Mouse (Mus musculus) midbrain, embryonic 13.5 days (tissue): ENCODE measurements around the gene Mgrn1. TPM values are rescaled to one million over a fixed set of nuclear protein-coding genes. Genes with fewer than 3 reads are reported as not detected.

Source experiments
- ATAC-seq: fragments of 200-750 bp; cut with Nextera tagmentation; 2 replicates; pipeline ENCODE4 v1.8.0; 2017; ENCODE audit warnings: mild to moderate bottlenecking, moderate TSS enrichment, moderate library complexity
- H3K27ac ChIP-seq: fragments of 300-500 bp; sonication (generic); 2 replicates; pipeline ENCODE4 v1.5.1; 2015; ENCODE audit warnings: inconsistent platforms, mild to moderate bottlenecking, moderate library complexity
- H3K27me3 ChIP-seq: fragments of 300-500 bp; sonication (generic); 2 replicates; pipeline ENCODE4 v1.6.1; 2015; ENCODE audit warnings: mild to moderate bottlenecking, inconsistent platforms
- H3K36me3 ChIP-seq: fragments of 300-500 bp; sonication (generic); 2 replicates; pipeline ENCODE4 v1.6.1; 2015; ENCODE audit warnings: mild to moderate bottlenecking, inconsistent platforms
- H3K4me1 ChIP-seq: fragments of 300-500 bp; sonication (generic); replicated peaks from 2 replicates; pipeline ENCODE4 v1.6.1; 2015; ENCODE audit warnings: inconsistent platforms
- H3K4me2 ChIP-seq: fragments of 300-500 bp; sonication (generic); replicated peaks from 2 replicates; pipeline ENCODE4 v1.6.1; 2015; ENCODE audit warnings: moderate library complexity, mild to moderate bottlenecking, inconsistent platforms
- H3K4me3 ChIP-seq: fragments of 300-500 bp; sonication (generic); replicated peaks from 2 replicates; pipeline ENCODE4 v1.5.1; 2015; ENCODE audit warnings: mild to moderate bottlenecking, inconsistent platforms
- H3K9ac ChIP-seq: fragments of 300-500 bp; sonication (generic); replicated peaks from 2 replicates; pipeline ENCODE4 v1.6.1; 2015; ENCODE audit warnings: mild to moderate bottlenecking, inconsistent platforms
- H3K9me3 ChIP-seq: fragments of 300-500 bp; sonication (generic); 2 replicates; pipeline ENCODE4 v1.6.1; 2016; ENCODE audit warnings: mild to moderate bottlenecking, inconsistent platforms
- WGBS: fragments of 180-500 bp; shearing (Covaris S2); methylation state at CpG from one replicate; pipeline ENCODE4 v1.1.7; 2015; 5-methylcytosine and 5-hydroxymethylcytosine counted together
- polyA plus RNA-seq: library from polyadenylated mRNA; unstranded; fragments of >200 nt; fragmentation: Nextera tagmentation; extraction: Ambion mirVana; gene quantifications from 2 replicates; pipeline ENCODE4 v1.2.1, GENCODE M21; 2015

Gene Mgrn1
- polyA plus RNA-seq, 1 experiment from 2014 or later: 101 TPM

GRCm38 (mm10) chr16:4880136-4880825, 5.8 kb upstream of the Mgrn1 start, which contains the start of gene Ubald1:
Ubald1 (minus strand) TSS chr16:4880315.
- peak within 1 kb of the TSS; percentile 97 for H3K27ac ChIP-seq
- H3K36me3 ChIP-seq: peaks cover 15% of the 10 kb centered on the region
- under 1% methylated on average over 48 of the region's 48 CpGs for WGBS

DNA sequence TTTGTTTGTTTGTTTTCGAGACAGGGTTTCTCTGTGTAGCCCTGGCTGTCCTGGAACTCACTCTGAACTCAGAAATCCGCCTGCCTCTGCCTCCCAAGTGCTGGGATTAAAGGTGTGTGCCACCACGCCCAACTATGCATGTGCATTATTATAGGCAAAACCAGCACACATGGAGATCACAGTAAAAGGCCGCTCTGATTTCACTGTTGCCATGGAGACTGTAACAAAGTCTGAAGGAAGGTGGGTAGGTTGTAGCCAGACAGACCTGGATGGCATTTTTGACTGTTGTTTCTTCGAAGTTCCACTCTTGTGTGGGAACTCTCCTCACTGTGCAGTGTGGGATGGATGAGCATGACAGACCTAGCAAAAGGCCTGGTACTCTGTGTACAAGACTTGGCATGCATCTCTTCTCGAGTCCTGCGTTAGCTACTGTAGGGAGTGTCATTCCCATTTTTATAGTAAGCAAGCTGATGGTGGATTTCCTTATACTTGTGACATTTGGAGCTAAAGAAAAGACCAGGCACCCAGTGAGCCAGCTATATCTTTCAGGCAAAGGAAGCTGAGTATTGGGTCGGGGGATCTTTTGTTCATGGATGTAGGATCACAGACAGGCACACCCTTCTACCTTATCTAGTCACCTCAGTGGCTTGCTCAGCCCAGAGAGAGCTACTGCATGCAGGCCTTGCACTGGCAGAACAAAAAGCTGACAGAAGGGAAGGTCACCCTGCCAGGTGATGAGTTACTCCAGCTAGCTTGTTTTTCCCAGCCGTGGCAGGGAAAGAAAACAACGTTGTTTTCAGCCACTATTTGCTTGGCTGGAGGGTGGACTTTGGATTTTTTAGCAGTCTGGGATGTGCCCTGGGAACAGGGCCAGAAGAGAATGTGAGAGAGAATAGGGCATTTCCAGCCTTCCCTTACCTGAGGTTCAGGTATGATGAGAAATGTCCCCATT, 4.4 kb upstream of the Mgrn1 start:
- Histone ChIP-seq H3K36me3 (peaks cover 4% of the 10 kb centered on the region; the same call in 1 of the 2 replicates), H3K27me3 (no peaks in the 10 kb centered on the region), H3K27ac (peak overlapping the region; percentile 95), H3K4me2 (peak overlapping the region; percentile 89), H3K4me1 (peaks cover 42% of the 10 kb centered on the region), H3K9me3 (no peaks in the 10 kb centered on the region), H3K9ac (peak overlapping the region; percentile 85), H3K4me3 (peak overlapping the region; percentile 84)
- 81% methylated on average over 10 of the region's 10 CpGs for WGBS
- no peak for ATAC-seq

More at GRCm38 (mm10) chr16:4880136-4880825, 5.8 kb upstream of the Mgrn1 start, which contains the start of gene Ubald1:
- Histone ChIP-seq H3K4me2 (peak within 1 kb of the TSS; percentile 89), H3K9ac (peak within 1 kb of the TSS; percentile 86), H3K4me3 (peak within 1 kb of the TSS; percentile 84), H3K4me1 (peaks cover 46% of the 10 kb centered on the region), H3K9me3 (no peaks in the 10 kb centered on the region), H3K27me3 (no peaks in the 10 kb centered on the region)
- ATAC-seq: peak; percentile 82

DNA sequence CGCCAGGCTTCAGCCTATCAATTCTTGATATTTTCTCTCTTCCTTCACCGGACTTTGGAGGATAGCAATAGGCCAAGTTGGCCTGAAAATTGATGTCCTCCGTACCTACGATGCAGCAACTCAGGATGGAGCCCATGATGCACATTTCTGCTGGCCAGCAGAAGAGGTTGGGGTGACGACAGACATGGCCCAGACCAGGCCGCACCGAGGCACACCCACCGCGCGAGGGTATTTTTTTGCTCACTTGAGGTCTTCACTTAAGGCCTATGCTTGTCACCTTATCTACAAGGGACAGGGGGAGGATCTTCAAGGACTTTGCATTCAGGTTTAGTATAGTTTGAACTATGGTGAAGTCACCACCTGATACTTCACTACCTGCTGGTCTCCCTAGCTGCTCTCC, 1.1 kb upstream of the Mgrn1 start:
- Histone ChIP-seq H3K9me3 (no peaks in the 10 kb centered on the region), H3K27me3 (no peaks in the 10 kb centered on the region), H3K36me3 (no peaks in the 10 kb centered on the region), H3K4me3 (no peak overlapping the region), H3K9ac (no peak overlapping the region), H3K27ac (peak overlapping the region; percentile 90), H3K4me2 (peak overlapping the region; percentile 86), H3K4me1 (peaks cover 50% of the 10 kb centered on the region)
- WGBS: 94% methylated on average over 10 of the region's 10 CpGs
- ATAC-seq: no peak

DNA sequence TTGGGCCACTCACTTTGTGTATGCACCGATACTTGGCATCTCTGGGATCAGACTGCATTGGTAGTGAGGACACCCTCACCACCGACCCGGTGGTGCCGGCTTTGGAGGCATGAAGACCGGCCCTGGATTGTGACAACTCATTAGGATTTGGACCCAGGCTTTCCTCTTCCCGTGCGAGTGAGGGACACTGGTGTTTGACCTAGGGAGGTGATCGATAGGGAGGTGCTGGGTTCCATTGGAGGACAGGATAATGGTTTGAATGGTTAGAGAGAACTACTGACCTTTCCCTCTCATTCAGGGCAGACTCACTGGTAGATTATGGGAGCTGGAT, 606 bp downstream of the Mgrn1 start:
- H3K9me3 ChIP-seq: no peaks in the 10 kb centered on the region
- 1% methylated on average over 8 of the region's 8 CpGs for WGBS

DNA sequence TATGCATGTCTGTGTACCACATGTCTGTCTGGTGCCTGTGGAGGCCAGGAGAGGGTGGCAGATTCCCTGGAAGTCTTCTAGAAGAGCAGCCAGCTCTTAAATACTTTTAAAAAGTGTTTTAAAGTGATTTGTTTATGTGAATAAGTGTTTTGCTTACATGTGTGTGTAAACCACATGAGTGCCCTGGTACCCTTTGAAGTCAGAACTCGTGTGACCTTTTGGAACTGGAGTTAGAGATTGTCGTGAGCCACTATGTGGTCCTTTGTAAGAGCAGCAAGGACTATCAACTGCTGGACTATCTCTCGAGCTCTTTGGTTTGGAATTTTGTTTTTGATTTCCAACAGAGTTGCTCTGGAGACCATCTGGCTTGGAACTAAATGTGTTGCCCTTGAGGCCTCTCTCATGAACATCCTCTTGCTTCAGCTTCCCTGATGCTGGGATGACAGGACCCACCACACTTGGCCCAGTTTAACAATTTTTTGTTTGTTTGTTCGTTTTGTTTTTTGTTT, 4.2 kb downstream of the Mgrn1 start:
- no peak overlapping the region for H3K27ac ChIP-seq
- H3K4me2 ChIP-seq: no peak overlapping the region
- 81% methylated on average over 4 of the region's 4 CpGs for WGBS
- no peak for ATAC-seq
- H3K4me3 ChIP-seq: no peak overlapping the region
- peaks cover 7% of the 10 kb centered on the region; the same call in 1 of the 2 replicates for H3K36me3 ChIP-seq
- H3K9ac ChIP-seq: no peak overlapping the region
- no peaks in the 10 kb centered on the region for H3K27me3 ChIP-seq
- no peaks in the 10 kb centered on the region for H3K9me3 ChIP-seq
- H3K4me1 ChIP-seq: peaks cover 32% of the 10 kb centered on the region

More for the DNA sequence above, 606 bp downstream of the Mgrn1 start:
- ATAC-seq: no peak; the same call in 1 of the 2 replicates
- Histone ChIP-seq H3K4me1 (peaks cover 40% of the 10 kb centered on the region), H3K9ac (peak overlapping the region; percentile 95), H3K27me3 (no peaks in the 10 kb centered on the region), H3K36me3 (peaks cover 7% of the 10 kb centered on the region; the same call in 1 of the 2 replicates), H3K27ac (peak overlapping the region; percentile 90), H3K4me3 (peak overlapping the region; percentile 96), H3K4me2 (peak overlapping the region; percentile 86)

- no peak for ATAC-seq
- Histone ChIP-seq H3K36me3 (peaks cover 7% of the 10 kb centered on the region; the same call in 1 of the 2 replicates), H3K4me3 (no peak overlapping the region), H3K4me1 (peaks cover 23% of the 10 kb centered on the region), H3K9me3 (no peaks in the 10 kb centered on the region), H3K27me3 (no peaks in the 10 kb centered on the region), H3K27ac (no peak overlapping the region), H3K4me2 (no peak overlapping the region), H3K9ac (no peak overlapping the region)
- 94% methylated on average over 6 of the region's 6 CpGs for WGBS
Observed at GRCm38 (mm10) chr16:4892171-4892570, 6.1 kb downstream of the Mgrn1 start.

- Histone ChIP-seq H3K9ac (no peak overlapping the region), H3K27me3 (no peaks in the 10 kb centered on the region), H3K4me3 (no peak overlapping the region), H3K27ac (no peak overlapping the region), H3K4me2 (no peak overlapping the region), H3K9me3 (no peaks in the 10 kb centered on the region), H3K4me1 (0 out of 2 replicates have a peak, but pooled peaks cover 4% of the 10 kb centered on the region), H3K36me3 (peaks cover 7% of the 10 kb centered on the region; the same call in 1 of the 2 replicates)
- no peak for ATAC-seq
- WGBS: 85% methylated on average over 7 of the region's 7 CpGs
Observed at GRCm38 (mm10) chr16:4894201-4894908, 8.3 kb downstream of the Mgrn1 start.

DNA sequence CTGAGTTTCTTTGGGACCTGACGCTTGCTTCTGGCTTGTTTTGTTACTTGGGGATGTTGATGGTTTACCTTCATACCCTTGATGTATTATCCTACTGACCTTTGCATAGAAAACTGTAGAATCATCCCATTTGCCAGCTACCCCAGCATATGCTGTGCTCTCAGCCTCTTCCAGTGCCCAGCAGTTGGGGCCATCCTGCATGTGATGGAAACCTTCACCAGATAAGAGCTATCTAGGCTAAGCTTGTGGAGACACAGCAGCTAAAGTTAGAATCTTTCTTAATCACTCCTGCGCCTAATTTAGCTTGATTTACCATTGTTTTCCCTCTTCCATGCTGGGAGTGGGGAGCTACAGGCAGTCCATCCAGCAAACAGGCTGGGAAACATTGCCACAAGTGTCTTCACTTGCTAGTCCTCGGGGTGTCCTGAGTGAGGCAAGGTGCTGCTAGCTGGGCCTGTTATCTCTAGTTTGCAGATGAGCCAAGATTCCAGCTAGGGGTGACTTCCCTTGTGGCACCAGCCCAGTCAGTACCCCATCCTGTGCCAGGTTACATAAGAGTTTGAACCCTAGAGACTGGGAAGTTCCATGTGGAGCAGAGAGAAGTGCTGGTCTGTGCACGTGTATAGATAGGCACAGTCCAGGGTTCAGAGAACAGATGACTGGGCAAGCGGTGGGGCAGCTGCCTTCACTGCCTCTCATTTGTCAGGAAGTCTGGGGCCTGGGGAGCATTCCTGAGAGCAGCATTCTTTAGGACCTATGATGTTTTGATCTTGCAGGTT, 10.4 kb downstream of the Mgrn1 start:
- H3K27me3 ChIP-seq: no peaks in the 10 kb centered on the region
- no peak overlapping the region for H3K4me3 ChIP-seq
- peaks cover 2% of the 10 kb centered on the region; the same call in 1 of the 2 replicates for H3K36me3 ChIP-seq
- no peak overlapping the region for H3K9ac ChIP-seq
- no peak overlapping the region for H3K4me2 ChIP-seq
- ATAC-seq: no peak
- peaks cover 6% of the 10 kb centered on the region; the same call in 1 of the 2 replicates for H3K4me1 ChIP-seq
- no peak overlapping the region for H3K27ac ChIP-seq
- WGBS: 79% methylated on average over 5 of the region's 5 CpGs
- no peaks in the 10 kb centered on the region for H3K9me3 ChIP-seq

GRCm38 (mm10) chr16:4897146-4897730, 11.2 kb downstream of the Mgrn1 start:
- 49% methylated on average over 7 of the region's 7 CpGs for WGBS
- no peaks in the 10 kb centered on the region for H3K36me3 ChIP-seq
- no peak overlapping the region for H3K27ac ChIP-seq
- H3K9me3 ChIP-seq: no peaks in the 10 kb centered on the region
- H3K4me1 ChIP-seq: peaks cover 10% of the 10 kb centered on the region; the same call in 1 of the 2 replicates
- no peaks in the 10 kb centered on the region for H3K27me3 ChIP-seq
- no peak for ATAC-seq
- no peak overlapping the region for H3K4me2 ChIP-seq
- no peak overlapping the region for H3K9ac ChIP-seq
- H3K4me3 ChIP-seq: no peak overlapping the region

DNA sequence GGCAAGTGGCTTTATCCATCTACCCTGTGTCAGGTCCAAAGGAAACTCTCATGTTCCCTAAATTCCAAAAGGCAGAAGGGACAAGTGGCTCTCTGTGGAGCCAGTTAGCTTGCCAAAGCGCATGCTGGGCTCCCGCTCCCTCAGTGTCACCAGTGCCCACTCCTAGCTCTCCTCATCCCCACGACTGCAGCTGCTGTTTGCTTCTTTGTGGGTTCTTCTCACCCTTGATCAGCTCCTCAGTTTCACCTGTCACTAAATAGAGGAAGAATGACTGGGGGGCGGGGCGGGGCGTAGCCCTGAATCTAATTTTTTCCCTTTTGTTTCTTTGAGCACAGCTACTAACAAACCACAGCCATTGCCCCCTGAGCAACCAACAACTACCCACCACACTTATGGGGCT, 12.8 kb downstream of the Mgrn1 start:
- H3K36me3 ChIP-seq: no peaks in the 10 kb centered on the region
- H3K4me3 ChIP-seq: no peak overlapping the region
- H3K9ac ChIP-seq: no peak overlapping the region
- peaks cover 10% of the 10 kb centered on the region; the same call in 1 of the 2 replicates for H3K4me1 ChIP-seq
- WGBS: 91% methylated on average over 6 of the region's 6 CpGs
- H3K27ac ChIP-seq: no peak overlapping the region
- no peaks in the 10 kb centered on the region for H3K27me3 ChIP-seq
- H3K4me2 ChIP-seq: no peak overlapping the region
- no peaks in the 10 kb centered on the region for H3K9me3 ChIP-seq
- no peak for ATAC-seq
